Mouse (Mus musculus): ENCODE data around the gene Mcur1.

- TF ChIP-seq CTCF (IDR thresholded peaks at IDR 0.05; ENCODE audit: low read depth), result no peak
- no peak for TF ChIP-seq EP300 (IDR thresholded peaks at IDR 0.05; ENCODE audit: low read depth)
These were observed 56.6 kb downstream of the Mcur1 start for GRCm38 (mm10) chr13:43503395-43503850.

Data from liver, embryonic 14.5 days (tissue).